Mouse (Mus musculus) C2C12 (cell line): ENCODE measurements at regions not wholly inside any gene's neighbourhood (a gene's known extent, or its start where the extent isn't known, plus 50 kb on each side); places are given as distances from the start of the nearest gene placed in this dataset.

Experiments
- CEBPB ChIP-seq: IDR thresholded peaks from one replicate; pipeline ENCODE4 v1.6.1; 2011; ENCODE audit warnings: low read depth, mild to moderate bottlenecking, control low read depth, moderate library complexity
- CTCF ChIP-seq: IDR thresholded peaks from one replicate; pipeline ENCODE4 v1.5.1; 2011; ENCODE audit not compliant: control insufficient read depth, insufficient read depth, insufficient read length
- FOSL1 ChIP-seq: IDR thresholded peaks from one replicate; pipeline ENCODE4 v1.8.0; 2011; ENCODE audit warnings: mild to moderate bottlenecking, low read length; ENCODE audit not compliant: poor library complexity, insufficient read depth, severe bottlenecking
- MAX ChIP-seq: IDR thresholded peaks from one replicate; pipeline ENCODE4 v1.6.1; 2011; ENCODE audit warnings: mild to moderate bottlenecking, control low read depth
- MYOD1 ChIP-seq: IDR thresholded peaks from one replicate; pipeline ENCODE4 v1.6.1; 2011; ENCODE audit warnings: low read depth; ENCODE audit not compliant: control insufficient read depth, insufficient read length
- MYOG ChIP-seq: IDR thresholded peaks from one replicate; pipeline ENCODE4 v1.6.1; 2011; ENCODE audit not compliant: control insufficient read depth, insufficient read length; ENCODE audit errors: extremely low read depth
- USF1 ChIP-seq: IDR thresholded peaks from one replicate; pipeline ENCODE4 v1.6.1; 2011; ENCODE audit warnings: low read depth, mild to moderate bottlenecking, control low read depth, moderate library complexity

DNA sequence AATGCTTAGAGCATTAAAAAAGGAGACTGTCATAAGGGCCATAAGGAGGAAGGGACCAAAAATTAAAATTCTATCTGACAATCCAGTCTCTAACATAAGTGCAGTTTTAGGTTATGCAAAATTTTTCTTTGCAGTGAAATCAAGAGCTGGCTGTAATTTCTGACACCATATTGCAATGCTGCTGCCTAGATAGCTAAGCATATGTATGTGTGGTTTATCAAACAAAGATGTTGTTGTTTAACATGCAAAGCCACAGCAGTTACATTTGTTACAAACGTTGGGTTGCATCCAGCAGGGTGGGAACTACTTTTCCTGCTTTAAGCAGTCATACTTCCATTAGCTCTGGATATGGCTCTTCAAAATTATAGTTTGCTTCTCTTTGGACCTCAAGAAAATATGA, 288.5 kb downstream of the Psat1 start:
- TF ChIP-seq CTCF (no peak), FOSL1 (no peak), MYOG (no peak), MAX (no peak), USF1 (no peak), CEBPB (no peak), MYOD1 (no peak)
